Mouse (Mus musculus) kidney, postnatal 36 days (tissue): Measurements from ENCODE around the gene Gm44511.
"Not testable (repeated sequence)": the region's sequence is repeated elsewhere in the genome, so short reads cannot be mapped to it uniquely, and the experiment has no call there.

Experiments
- DNase-seq, 2 experiments: peaks; one replicate each; pipeline ENCODE4 v3.0.0; 2021 to 2022; ENCODE audit warnings: mixed read lengths in 2 of 2

The Gm44511 gene

DNA sequence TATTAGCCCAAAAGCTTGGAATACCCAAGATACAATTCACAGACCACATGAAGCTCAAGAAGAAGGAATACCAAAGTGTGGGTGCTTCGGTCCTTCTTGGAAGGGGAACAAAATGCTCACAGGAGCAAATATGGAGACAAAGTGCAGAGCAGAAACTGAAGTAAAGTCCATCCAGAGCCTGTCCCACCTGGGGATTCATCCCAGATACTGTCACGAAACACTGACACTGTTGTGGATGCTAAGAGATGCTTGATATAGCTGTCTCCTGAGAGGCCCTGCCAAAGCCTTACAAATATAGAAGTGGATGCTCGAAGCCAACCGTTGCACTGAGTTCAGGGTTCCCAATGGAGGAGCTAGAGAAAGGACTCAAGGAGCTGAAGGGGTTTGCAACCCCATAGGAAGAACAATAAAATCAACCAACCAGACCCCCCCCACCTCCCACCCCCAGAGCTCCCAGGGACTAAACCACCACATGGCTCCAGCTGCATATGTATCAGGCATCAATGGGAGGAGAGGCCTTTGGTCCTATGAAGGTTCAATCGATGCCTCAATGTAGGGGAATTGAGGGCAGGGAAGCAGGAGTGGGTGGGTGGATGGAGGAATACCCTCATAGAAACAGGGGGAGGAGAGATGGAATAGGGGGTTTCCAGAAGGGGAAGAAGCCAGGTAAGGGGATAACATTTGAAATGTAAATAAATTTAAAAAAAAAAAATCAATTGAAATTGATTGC is 66.7 kb downstream of the Gm44511 start:
- no peak for DNase-seq

DNA sequence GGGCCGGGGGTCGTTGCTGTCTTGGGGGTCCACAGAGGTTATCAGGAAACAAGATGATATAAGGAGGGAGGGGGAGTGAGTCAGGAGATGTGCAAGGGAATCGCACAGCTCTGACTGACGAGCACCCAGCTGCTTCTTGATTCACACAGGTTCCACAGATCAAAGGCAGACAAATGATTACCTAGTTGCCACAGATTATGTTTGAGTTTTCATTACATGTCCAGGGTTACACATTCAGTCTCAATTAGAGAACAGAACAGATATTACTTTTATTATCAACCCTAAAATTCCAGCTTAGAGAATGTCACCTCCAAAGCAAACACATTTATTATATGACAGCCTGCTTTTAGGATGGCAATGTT is 70.7 kb downstream of the Gm44511 start:
- not testable (repeated sequence) for DNase-seq

DNA sequence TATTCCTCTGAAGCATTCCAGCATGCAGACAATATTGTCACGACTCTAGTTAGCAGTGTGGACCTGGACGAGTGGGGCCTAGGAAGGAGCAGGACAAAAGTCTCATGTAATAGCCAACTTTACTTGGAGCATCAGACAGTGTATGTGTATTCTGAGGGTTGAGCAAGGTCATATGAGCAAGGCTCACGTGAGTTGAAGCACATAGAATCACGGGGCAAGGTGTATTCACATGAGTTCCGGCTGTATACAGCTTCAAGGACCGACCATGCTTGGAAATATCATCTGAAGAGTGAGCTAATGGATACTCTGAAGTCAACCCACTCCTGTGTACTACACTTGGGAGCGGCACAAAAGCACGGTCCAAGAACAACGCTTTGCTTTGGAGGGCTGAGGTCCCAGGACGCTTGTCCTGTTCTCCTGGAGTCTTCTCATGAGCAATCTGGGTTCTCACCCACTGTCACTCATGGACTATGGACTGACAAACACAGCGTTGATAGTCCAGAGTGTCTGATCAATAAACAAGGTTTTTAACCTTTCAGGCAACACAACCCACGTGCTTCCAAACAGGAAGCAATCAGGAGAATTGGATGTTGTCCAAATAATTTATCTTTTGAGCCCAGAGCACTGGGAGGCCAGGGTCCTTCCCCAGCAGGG is 71.2 kb downstream of the Gm44511 start:
- not testable (repeated sequence) for DNase-seq

DNA sequence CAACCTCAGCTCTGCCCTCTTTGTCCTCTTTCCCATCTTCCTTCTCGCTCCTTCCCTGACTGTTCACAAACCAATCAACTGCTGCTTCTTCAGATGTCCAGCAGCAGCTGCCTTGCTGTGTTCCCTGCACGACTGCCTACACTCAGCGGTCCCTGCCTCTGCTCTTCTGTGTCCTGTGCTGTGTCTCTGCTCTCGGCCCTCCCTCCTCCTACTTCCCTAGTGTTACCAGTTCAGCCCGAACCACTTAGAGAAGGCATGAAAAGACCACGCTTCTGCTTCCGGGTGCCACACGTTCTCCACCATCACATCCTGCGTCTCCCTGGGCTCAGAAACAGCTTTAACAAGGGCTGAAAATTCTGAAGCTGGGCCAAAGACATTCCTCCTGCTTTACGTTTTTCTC is 71.8 kb downstream of the Gm44511 start:
- DNase-seq, result peak in 1 of 2 experiments; percentile 14

DNA sequence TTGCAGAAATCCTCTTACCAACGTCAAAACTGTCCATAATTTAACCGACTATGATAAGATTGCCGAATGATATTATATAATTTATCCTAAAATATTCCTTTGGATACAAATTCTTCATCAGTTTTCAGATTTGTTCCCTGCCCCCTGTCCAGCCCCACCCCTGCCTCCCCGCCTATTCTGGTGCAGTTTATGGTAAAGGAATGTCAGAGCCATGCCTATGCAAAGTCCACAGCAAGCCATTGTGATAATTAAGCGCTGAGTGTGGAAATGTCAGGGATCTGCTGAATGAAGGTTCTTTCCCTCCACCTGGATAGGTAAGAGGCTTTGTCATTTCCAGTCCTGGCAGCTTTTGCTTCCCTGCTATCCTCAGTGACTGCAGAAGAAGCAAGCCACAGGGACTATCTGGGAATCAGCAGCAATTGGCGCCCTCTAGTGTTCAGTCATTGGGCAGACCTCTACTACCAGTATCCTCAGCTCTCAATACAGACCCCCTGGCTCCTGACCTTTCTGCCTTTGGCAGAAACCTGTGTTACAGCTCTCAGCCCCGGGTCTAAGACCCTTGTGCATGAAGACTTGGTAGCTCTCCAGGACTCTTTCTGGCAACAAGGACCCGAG is 72.4 kb downstream of the Gm44511 start:
- DNase-seq, result peak; percentile 87 to 90

GRCm38 (mm10) chr6:128747006-128747405 is 79.1 kb downstream of the Gm44511 start:
- DNase-seq, result not testable (repeated sequence)

GRCm38 (mm10) chr6:128737445-128737844 is 88.7 kb downstream of the Gm44511 start:
- no peak for DNase-seq

- DNase-seq, result peak; percentile 12 to 72
Observed at GRCm38 (mm10) chr6:128736100-128736499, 90.0 kb downstream of the Gm44511 start.

- DNase-seq, result no peak
Observed at GRCm38 (mm10) chr6:128734896-128735295, 91.2 kb downstream of the Gm44511 start.

GRCm38 (mm10) chr6:128733908-128734679 is 92.0 kb downstream of the Gm44511 start:
- DNase-seq, result no peak

DNA sequence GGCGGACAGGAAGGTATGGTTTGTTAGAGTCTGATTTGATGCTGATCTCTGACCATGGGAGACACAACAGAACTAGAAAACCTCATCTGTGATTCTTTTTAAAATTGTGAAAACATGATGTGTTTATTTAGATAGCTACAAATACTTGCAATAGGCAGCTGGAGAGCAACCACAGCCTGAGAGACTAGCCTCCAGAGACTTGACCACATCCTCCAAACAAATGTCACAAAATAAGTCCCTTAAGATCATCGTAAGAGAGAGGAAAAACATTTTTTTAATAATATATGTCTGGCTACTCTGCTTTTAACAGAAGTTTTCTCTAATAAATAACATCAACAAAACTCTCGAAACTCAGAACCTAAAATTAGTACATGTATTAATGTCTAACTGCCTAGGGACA is 94.1 kb downstream of the Gm44511 start:
- DNase-seq, result peak in 1 of 2 experiments; percentile 27
